Mouse (Mus musculus) midbrain, embryonic 11.5 days (tissue): ENCODE measurements around the gene Myo1f. TPM values are rescaled to one million over a fixed set of nuclear protein-coding genes. Genes with fewer than 3 reads are reported as not detected.

ENCODE experiments used
- ATAC-seq: fragments of 200-750 bp; cut with Nextera tagmentation; 2 replicates; pipeline ENCODE4 v1.8.0; 2017; ENCODE audit warnings: moderate TSS enrichment, moderate library complexity; ENCODE audit not compliant: low FRiP score
- DNase-seq: peaks from one replicate; pipeline ENCODE4 v3.0.0; 2015; ENCODE audit warnings: low spot score; ENCODE audit errors: missing footprints
- H3K27ac ChIP-seq: fragments of 300-500 bp; sonication (generic); 2 replicates; pipeline ENCODE4 v1.5.1; 2014; ENCODE audit warnings: low read depth, low read length
- H3K27me3 ChIP-seq: fragments of 300-500 bp; sonication (generic); 2 replicates; pipeline ENCODE4 v1.6.1; 2014; ENCODE audit warnings: mild to moderate bottlenecking, low read length, moderate library complexity, mixed read lengths; ENCODE audit not compliant: control insufficient read depth, insufficient read depth
- H3K36me3 ChIP-seq: fragments of 300-500 bp; sonication (generic); 2 replicates; pipeline ENCODE4 v1.6.1; 2014; ENCODE audit warnings: mild to moderate bottlenecking, low read length, moderate library complexity, mixed read lengths; ENCODE audit not compliant: control insufficient read depth, insufficient read depth
- H3K4me1 ChIP-seq: fragments of 300-500 bp; sonication (generic); 2 replicates; pipeline ENCODE4 v1.6.1; 2014; ENCODE audit warnings: low read length; ENCODE audit not compliant: control insufficient read depth, insufficient read depth
- H3K4me2 ChIP-seq: fragments of 300-500 bp; sonication (generic); 2 replicates; pipeline ENCODE4 v1.6.1; 2014; ENCODE audit warnings: mild to moderate bottlenecking, moderate library complexity
- H3K4me3 ChIP-seq: fragments of 300-500 bp; sonication (generic); 2 replicates; pipeline ENCODE4 v1.5.1; 2014; ENCODE audit warnings: low read depth, low read length
- H3K9ac ChIP-seq: fragments of 300-500 bp; sonication (generic); 2 replicates; pipeline ENCODE4 v1.6.1; 2014; ENCODE audit warnings: low read length
- H3K9me3 ChIP-seq: fragments of 300-500 bp; sonication (generic); 2 replicates; pipeline ENCODE4 v1.6.1; 2016; ENCODE audit warnings: low read length; ENCODE audit not compliant: control insufficient read depth
- whole genome bisulfite sequencing: fragments of 180-500 bp; shearing (Covaris S2); extraction: QIAGEN DNeasy Blood & Tissue Kit; methylation state at CpG from one replicate; pipeline ENCODE4 v1.1.7; 2014; 5-methylcytosine and 5-hydroxymethylcytosine counted together
- polyA plus RNA-seq: library from polyadenylated mRNA; unstranded; fragments of >200 nt; fragmentation: Nextera tagmentation; extraction: Ambion mirVana; gene quantifications from 2 replicates; pipeline ENCODE4 v1.2.1, GENCODE M21; 2014

Gene Myo1f
- polyA plus RNA-seq, 1 experiment from 2014 or later, result 3.0 TPM

GRCm38 (mm10) chr17:33630171-33630895, 74.8 kb downstream of the Myo1f start:
- Histone ChIP-seq H3K9me3 (no peaks in the 10 kb centered on the region), H3K27me3 (no peaks in the 10 kb centered on the region), H3K4me1 (peaks cover 11% of the 10 kb centered on the region), H3K4me3 (no peak overlapping the region), H3K36me3 (no peaks in the 10 kb centered on the region; the same call in 1 of the 2 replicates), H3K9ac (no peak overlapping the region), H3K4me2 (peak overlapping the region; percentile 63; the same call in 1 of the 2 replicates), H3K27ac (no peak overlapping the region)
- peak; percentile 79 for DNase-seq
- no peak for ATAC-seq
- WGBS, result 84% methylated on average over 13 of the region's 13 CpGs

GRCm38 (mm10) chr17:33631236-33631635, 75.7 kb downstream of the Myo1f start:
- Histone ChIP-seq H3K27me3 (no peaks in the 10 kb centered on the region), H3K36me3 (no peaks in the 10 kb centered on the region; the same call in 1 of the 2 replicates), H3K4me2 (no peak overlapping the region), H3K27ac (no peak overlapping the region), H3K4me3 (no peak overlapping the region), H3K9me3 (no peaks in the 10 kb centered on the region), H3K9ac (no peak overlapping the region), H3K4me1 (peaks cover 11% of the 10 kb centered on the region)
- no peak for ATAC-seq
- DNase-seq, result no peak
- WGBS, result 95% methylated on average over 9 of the region's 9 CpGs

GRCm38 (mm10) chr17:33631796-33632195, 76.3 kb downstream of the Myo1f start:
- peaks cover 11% of the 10 kb centered on the region for H3K4me1 ChIP-seq
- no peak for ATAC-seq
- no peak overlapping the region for H3K4me2 ChIP-seq
- H3K9me3 ChIP-seq, result no peaks in the 10 kb centered on the region
- DNase-seq, result no peak
- no peaks in the 10 kb centered on the region for H3K27me3 ChIP-seq
- 94% methylated on average over 5 of the region's 5 CpGs for WGBS
- H3K36me3 ChIP-seq, result no peaks in the 10 kb centered on the region; the same call in 1 of the 2 replicates
- no peak overlapping the region for H3K27ac ChIP-seq
- H3K4me3 ChIP-seq, result no peak overlapping the region
- H3K9ac ChIP-seq, result no peak overlapping the region

- WGBS, result 89% methylated on average over 2 of the region's 2 CpGs
- Histone ChIP-seq H3K9ac (no peak overlapping the region), H3K4me1 (no peaks in the 10 kb centered on the region), H3K27me3 (no peaks in the 10 kb centered on the region), H3K27ac (no peak overlapping the region), H3K4me3 (no peak overlapping the region), H3K9me3 (no peaks in the 10 kb centered on the region), H3K36me3 (no peaks in the 10 kb centered on the region; the same call in 1 of the 2 replicates), H3K4me2 (no peak overlapping the region)
- DNase-seq (no peak), ATAC-seq (no peak)
These were observed 81.5 kb downstream of the Myo1f start for GRCm38 (mm10) chr17:33637038-33637437.

- ATAC-seq, result no peak
- DNase-seq, result no peak
- 83% methylated on average over 4 of the region's 4 CpGs for WGBS
- H3K27ac ChIP-seq, result no peak within 1 kb of the TSS
- H3K4me1 ChIP-seq, result no peaks in the 10 kb centered on the region
- H3K4me2 ChIP-seq, result no peak within 1 kb of the TSS
- no peaks in the 10 kb centered on the region for H3K9me3 ChIP-seq
- no peaks in the 10 kb centered on the region for H3K27me3 ChIP-seq
- H3K36me3 ChIP-seq, result no peaks in the 10 kb centered on the region; the same call in 1 of the 2 replicates
- no peak within 1 kb of the TSS for H3K4me3 ChIP-seq
- no peak within 1 kb of the TSS for H3K9ac ChIP-seq
These were observed 82.2 kb downstream of the Myo1f start, which contains the start of gene Pram1 for GRCm38 (mm10) chr17:33637516-33638276. Pram1 (plus strand) TSS chr17:33638056.

GRCm38 (mm10) chr17:33639743-33640142, 84.2 kb downstream of the Myo1f start:
- Histone ChIP-seq H3K4me2 (no peak overlapping the region), H3K27me3 (no peaks in the 10 kb centered on the region), H3K9ac (no peak overlapping the region), H3K4me3 (no peak overlapping the region), H3K9me3 (no peaks in the 10 kb centered on the region), H3K36me3 (peaks cover 10% of the 10 kb centered on the region), H3K27ac (no peak overlapping the region), H3K4me1 (no peaks in the 10 kb centered on the region)
- WGBS, result 76% methylated on average over 6 of the region's 6 CpGs
- DNase-seq (no peak), ATAC-seq (no peak)

- Histone ChIP-seq H3K27me3 (no peaks in the 10 kb centered on the region), H3K9me3 (no peaks in the 10 kb centered on the region), H3K27ac (no peak overlapping the region), H3K4me3 (no peak overlapping the region), H3K36me3 (peaks cover 41% of the 10 kb centered on the region), H3K4me2 (no peak overlapping the region), H3K9ac (no peak overlapping the region), H3K4me1 (no peaks in the 10 kb centered on the region)
- DNase-seq (no peak), ATAC-seq (no peak)
- WGBS, result 87% methylated on average over 4 of the region's 4 CpGs
These were observed 88.6 kb downstream of the Myo1f start for GRCm38 (mm10) chr17:33644068-33644467.

GRCm38 (mm10) chr17:33645073-33645472, 89.6 kb downstream of the Myo1f start:
- H3K27me3 ChIP-seq, result no peaks in the 10 kb centered on the region
- no peak overlapping the region for H3K9ac ChIP-seq
- ATAC-seq (no peak), DNase-seq (no peak)
- 97% methylated on average over 8 of the region's 8 CpGs for WGBS
- H3K9me3 ChIP-seq, result no peaks in the 10 kb centered on the region
- H3K4me1 ChIP-seq, result no peaks in the 10 kb centered on the region
- no peak overlapping the region for H3K4me3 ChIP-seq
- H3K36me3 ChIP-seq, result peaks cover 51% of the 10 kb centered on the region
- H3K4me2 ChIP-seq, result no peak overlapping the region
- H3K27ac ChIP-seq, result no peak overlapping the region
